Mouse (Mus musculus) erythroblast, embryonic 14.5 days (primary cell): ENCODE results near the gene Dnm3. TPM values are rescaled to one million over a fixed set of nuclear protein-coding genes. Genes with fewer than 3 reads are reported as not detected.

ENCODE experiments used
- H3K27me3 ChIP-seq: 2 replicates; pipeline ENCODE4 v1.6.1; 2012; ENCODE audit warnings: inconsistent platforms; ENCODE audit not compliant: control insufficient read depth
- H3K36me3 ChIP-seq: 2 replicates; pipeline ENCODE4 v1.6.1; 2012; ENCODE audit warnings: mild to moderate bottlenecking, inconsistent platforms; ENCODE audit not compliant: control insufficient read depth
- H3K4me1 ChIP-seq: 2 replicates; pipeline ENCODE4 v1.6.1; 2012; ENCODE audit warnings: inconsistent platforms; ENCODE audit not compliant: control insufficient read depth
- H3K4me3 ChIP-seq: replicated peaks from 2 replicates; pipeline ENCODE3; 2012; ENCODE audit warnings: moderate library complexity, mild to moderate bottlenecking, inconsistent platforms
- H3K9me3 ChIP-seq: 2 replicates; pipeline ENCODE4 v1.6.1; 2012; ENCODE audit warnings: low read length, inconsistent platforms, mixed read lengths; ENCODE audit not compliant: control insufficient read depth
- GATA1 ChIP-seq: IDR thresholded peaks from 2 replicates; pipeline ENCODE4 v1.6.1; 2012; ENCODE audit warnings: low read length, inconsistent platforms, mixed read lengths
- TAL1 ChIP-seq: IDR thresholded peaks from 3 replicates; pipeline ENCODE4 v1.6.1; 2012; ENCODE audit warnings: low read length, inconsistent platforms, mixed read lengths
- polyA plus RNA-seq: library from polyadenylated mRNA; stranded (reverse); fragments of >175 nt; gene quantifications from 2 replicates; pipeline ENCODE4 v1.2.3, GENCODE M21; 2012

Dnm3 gene
- polyA plus RNA-seq, 1 experiment = 0.01 TPM

- Histone ChIP-seq H3K4me3 (no peak overlapping the region), H3K36me3 (no peaks in the 10 kb centered on the region), H3K9me3 (no peaks in the 10 kb centered on the region), H3K4me1 (no peaks in the 10 kb centered on the region), H3K27me3 (no peaks in the 10 kb centered on the region)
- TF ChIP-seq GATA1 (no peak), TAL1 (no peak)
Observed at GRCm38 (mm10) chr1:162449161-162449909, 28.5 kb downstream of the Dnm3 start.

- no peaks in the 10 kb centered on the region for H3K36me3 ChIP-seq
- no peak overlapping the region for H3K4me3 ChIP-seq
- TF ChIP-seq TAL1 (no peak), GATA1 (no peak)
- no peaks in the 10 kb centered on the region for H3K27me3 ChIP-seq
- H3K9me3 ChIP-seq = no peaks in the 10 kb centered on the region
- no peaks in the 10 kb centered on the region for H3K4me1 ChIP-seq
Observed at GRCm38 (mm10) chr1:162444805-162445204, 33.0 kb downstream of the Dnm3 start.

GRCm38 (mm10) chr1:162439576-162439975 is 38.3 kb downstream of the Dnm3 start:
- Histone ChIP-seq H3K9me3 (no peaks in the 10 kb centered on the region), H3K36me3 (no peaks in the 10 kb centered on the region), H3K27me3 (no peaks in the 10 kb centered on the region), H3K4me3 (no peak overlapping the region), H3K4me1 (no peaks in the 10 kb centered on the region)
- no peak for TF ChIP-seq GATA1
- no peak for TF ChIP-seq TAL1

- Histone ChIP-seq H3K27me3 (no peaks in the 10 kb centered on the region), H3K9me3 (no peaks in the 10 kb centered on the region), H3K4me1 (no peaks in the 10 kb centered on the region), H3K4me3 (no peak overlapping the region), H3K36me3 (no peaks in the 10 kb centered on the region)
- TF ChIP-seq TAL1 = no peak
- no peak for TF ChIP-seq GATA1
Observed at GRCm38 (mm10) chr1:162436672-162437071, 41.2 kb downstream of the Dnm3 start.

- no peaks in the 10 kb centered on the region for H3K4me1 ChIP-seq
- no peaks in the 10 kb centered on the region for H3K36me3 ChIP-seq
- H3K27me3 ChIP-seq = no peaks in the 10 kb centered on the region
- no peak overlapping the region for H3K4me3 ChIP-seq
- H3K9me3 ChIP-seq = no peaks in the 10 kb centered on the region; the same call in 1 of the 2 replicates
- TF ChIP-seq GATA1 = no peak
- no peak for TF ChIP-seq TAL1
Observed at GRCm38 (mm10) chr1:162428904-162429303, 48.9 kb downstream of the Dnm3 start.

GRCm38 (mm10) chr1:162425930-162426478 is 51.8 kb downstream of the Dnm3 start:
- TF ChIP-seq TAL1 = no peak
- no peak for TF ChIP-seq GATA1
- H3K27me3 ChIP-seq = no peaks in the 10 kb centered on the region
- H3K4me1 ChIP-seq = no peaks in the 10 kb centered on the region
- H3K36me3 ChIP-seq = no peaks in the 10 kb centered on the region
- H3K4me3 ChIP-seq = no peak overlapping the region
- no peaks in the 10 kb centered on the region; the same call in 1 of the 2 replicates for H3K9me3 ChIP-seq

- Histone ChIP-seq H3K4me3 (no peak overlapping the region), H3K36me3 (no peaks in the 10 kb centered on the region), H3K27me3 (no peaks in the 10 kb centered on the region), H3K9me3 (no peaks in the 10 kb centered on the region; the same call in 1 of the 2 replicates), H3K4me1 (no peaks in the 10 kb centered on the region)
- TF ChIP-seq TAL1 (no peak), GATA1 (no peak)
Observed at GRCm38 (mm10) chr1:162422826-162423225, 55.0 kb downstream of the Dnm3 start.

- no peaks in the 10 kb centered on the region for H3K9me3 ChIP-seq
- H3K27me3 ChIP-seq = no peaks in the 10 kb centered on the region
- no peaks in the 10 kb centered on the region for H3K36me3 ChIP-seq
- TF ChIP-seq TAL1 (no peak), GATA1 (no peak)
- H3K4me1 ChIP-seq = no peaks in the 10 kb centered on the region
- no peak overlapping the region for H3K4me3 ChIP-seq
Observed at GRCm38 (mm10) chr1:162413791-162414190, 64.0 kb downstream of the Dnm3 start.

GRCm38 (mm10) chr1:162412787-162413429 is 64.9 kb downstream of the Dnm3 start:
- H3K27me3 ChIP-seq = no peaks in the 10 kb centered on the region

More at GRCm38 (mm10) chr1:162412787-162413429, 64.9 kb downstream of the Dnm3 start:
- TF ChIP-seq TAL1 (no peak), GATA1 (no peak)
- Histone ChIP-seq H3K4me3 (no peak overlapping the region), H3K4me1 (no peaks in the 10 kb centered on the region), H3K36me3 (no peaks in the 10 kb centered on the region), H3K9me3 (no peaks in the 10 kb centered on the region)
